Mouse (Mus musculus): ENCODE data around the gene Tapbp.
A peak's percentile ranks its signal among the peaks of the same experiment; 100 is the strongest.

The Tapbp gene

DNA sequence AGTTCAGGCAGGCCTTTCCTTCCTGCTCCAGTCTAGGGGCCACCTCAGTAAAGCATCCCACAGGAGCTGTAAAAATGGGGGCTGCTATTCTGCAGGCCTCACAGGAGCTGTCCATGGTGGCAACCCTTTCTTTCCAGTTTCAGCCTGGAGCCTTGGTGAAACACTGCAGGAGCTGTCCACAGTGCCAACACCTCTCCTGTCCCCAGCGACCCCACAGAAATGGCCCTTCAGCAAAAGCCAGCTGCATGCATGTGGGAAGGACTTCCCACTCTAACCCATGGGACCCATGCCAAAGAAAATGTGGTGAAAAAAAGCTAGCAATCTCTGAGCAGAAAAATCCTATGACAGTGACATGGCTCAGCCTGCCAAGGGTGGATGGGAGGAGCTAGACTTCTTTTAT, 57.0 kb downstream of the Tapbp start:
- no peak for DNase-seq

- DNase-seq = no peak
These were observed 57.9 kb downstream of the Tapbp start for GRCm38 (mm10) chr17:33973572-33973971.

- no peak for DNase-seq
These were observed 62.3 kb downstream of the Tapbp start for GRCm38 (mm10) chr17:33977861-33978557.

GRCm38 (mm10) chr17:33978631-33979031, 62.9 kb downstream of the Tapbp start:
- peak; percentile 54 to 62 for DNase-seq

All from thymus, postnatal 36 days (tissue).